Mouse (Mus musculus): ENCODE measurements around the gene Ptpn22. TPM values are rescaled to one million over a fixed set of nuclear protein-coding genes. Genes with fewer than 3 reads are reported as not detected.
A peak's percentile ranks its signal among the peaks of the same experiment; 100 is the strongest.

Gene Ptpn22
- polyA plus RNA-seq, 1 experiment from 2014 or later: 0.82 TPM

- Histone ChIP-seq H3K27me3 (ENCODE audit: insufficient read depth, low read length) (no peaks in the 10 kb centered on the region), H3K36me3 (ENCODE audit: insufficient read depth, low read length) (no peaks in the 10 kb centered on the region), H3K9ac (replicated peaks; ENCODE audit: low read length) (no peak overlapping the region), H3K4me3 (ENCODE audit: low read length) (no peak overlapping the region), H3K9me3 (ENCODE audit: low read length) (no peaks in the 10 kb centered on the region), H3K4me1 (ENCODE audit: insufficient read depth, low read length) (no peaks in the 10 kb centered on the region), H3K4me2 (replicated peaks; ENCODE audit: low read depth, low read length) (no peak overlapping the region), H3K27ac (ENCODE audit: low read length) (no peak overlapping the region)
- WGBS: 58% methylated on average over 11 of the region's 11 CpGs
- ATAC-seq (ENCODE audit: low FRiP score, low TSS enrichment): no peak
These were observed 26.4 kb downstream of the Ptpn22 start for GRCm38 (mm10) chr3:103885946-103886345.

GRCm38 (mm10) chr3:103887581-103887980, 28.0 kb downstream of the Ptpn22 start:
- WGBS: 28% methylated on average over 3 of the region's 3 CpGs
- no peaks in the 10 kb centered on the region for H3K27me3 ChIP-seq (ENCODE audit: insufficient read depth, low read length)
- H3K4me2 ChIP-seq (replicated peaks; ENCODE audit: low read depth, low read length): no peak overlapping the region

GRCm38 (mm10) chr3:103893374-103893773, 33.8 kb downstream of the Ptpn22 start:
- Histone ChIP-seq H3K4me3 (ENCODE audit: low read length) (no peak overlapping the region), H3K4me1 (ENCODE audit: insufficient read depth, low read length) (no peaks in the 10 kb centered on the region), H3K27ac (ENCODE audit: low read length) (no peak overlapping the region), H3K9ac (replicated peaks; ENCODE audit: low read length) (no peak overlapping the region), H3K4me2 (replicated peaks; ENCODE audit: low read depth, low read length) (no peak overlapping the region), H3K36me3 (ENCODE audit: insufficient read depth, low read length) (no peaks in the 10 kb centered on the region), H3K27me3 (ENCODE audit: insufficient read depth, low read length) (no peaks in the 10 kb centered on the region), H3K9me3 (ENCODE audit: low read length) (no peaks in the 10 kb centered on the region)
- WGBS: 89% methylated on average over 3 of the region's 3 CpGs
- ATAC-seq (ENCODE audit: low FRiP score, low TSS enrichment): no peak

More at GRCm38 (mm10) chr3:103887581-103887980, 28.0 kb downstream of the Ptpn22 start:
- no peaks in the 10 kb centered on the region for H3K4me1 ChIP-seq (ENCODE audit: insufficient read depth, low read length)
- H3K9ac ChIP-seq (replicated peaks; ENCODE audit: low read length): no peak overlapping the region
- no peak overlapping the region for H3K27ac ChIP-seq (ENCODE audit: low read length)
- no peak overlapping the region for H3K4me3 ChIP-seq (ENCODE audit: low read length)
- H3K36me3 ChIP-seq (ENCODE audit: insufficient read depth, low read length): no peaks in the 10 kb centered on the region
- no peaks in the 10 kb centered on the region for H3K9me3 ChIP-seq (ENCODE audit: low read length)
- ATAC-seq (ENCODE audit: low FRiP score, low TSS enrichment): no peak

- Histone ChIP-seq H3K27me3 (ENCODE audit: insufficient read depth, low read length) (no peaks in the 10 kb centered on the region), H3K9me3 (ENCODE audit: low read length) (no peaks in the 10 kb centered on the region), H3K27ac (ENCODE audit: low read length) (no peak overlapping the region), H3K4me1 (ENCODE audit: insufficient read depth, low read length) (no peaks in the 10 kb centered on the region), H3K4me2 (replicated peaks; ENCODE audit: low read depth, low read length) (no peak overlapping the region), H3K9ac (replicated peaks; ENCODE audit: low read length) (no peak overlapping the region), H3K36me3 (ENCODE audit: insufficient read depth, low read length) (no peaks in the 10 kb centered on the region), H3K4me3 (ENCODE audit: low read length) (no peak overlapping the region)
- no peak for ATAC-seq (ENCODE audit: low FRiP score, low TSS enrichment)
- WGBS: 91% methylated on average over 1 of the region's 1 CpGs
These were observed 45.1 kb downstream of the Ptpn22 start for GRCm38 (mm10) chr3:103904705-103905104.

GRCm38 (mm10) chr3:103907335-103908030, 47.9 kb downstream of the Ptpn22 start:
- Histone ChIP-seq H3K36me3 (ENCODE audit: insufficient read depth, low read length) (no peaks in the 10 kb centered on the region), H3K4me3 (ENCODE audit: low read length) (no peak overlapping the region), H3K9me3 (ENCODE audit: low read length) (no peaks in the 10 kb centered on the region), H3K4me1 (ENCODE audit: insufficient read depth, low read length) (no peaks in the 10 kb centered on the region), H3K27ac (ENCODE audit: low read length) (no peak overlapping the region), H3K27me3 (ENCODE audit: insufficient read depth, low read length) (no peaks in the 10 kb centered on the region), H3K9ac (replicated peaks; ENCODE audit: low read length) (no peak overlapping the region), H3K4me2 (replicated peaks; ENCODE audit: low read depth, low read length) (no peak overlapping the region)
- 86% methylated on average over 5 of the region's 5 CpGs for WGBS
- ATAC-seq (ENCODE audit: low FRiP score, low TSS enrichment): no peak

- no peak overlapping the region for H3K27ac ChIP-seq (ENCODE audit: low read length)
- no peaks in the 10 kb centered on the region for H3K36me3 ChIP-seq (ENCODE audit: insufficient read depth, low read length)
- no peak overlapping the region for H3K4me3 ChIP-seq (ENCODE audit: low read length)
- H3K9me3 ChIP-seq (ENCODE audit: low read length): no peaks in the 10 kb centered on the region
- H3K4me2 ChIP-seq (replicated peaks; ENCODE audit: low read depth, low read length): no peak overlapping the region
- no peaks in the 10 kb centered on the region for H3K27me3 ChIP-seq (ENCODE audit: insufficient read depth, low read length)
- H3K9ac ChIP-seq (replicated peaks; ENCODE audit: low read length): no peak overlapping the region
- no peak for ATAC-seq (ENCODE audit: low FRiP score, low TSS enrichment)
- WGBS: 70% methylated on average over 2 of the region's 2 CpGs
- H3K4me1 ChIP-seq (ENCODE audit: insufficient read depth, low read length): no peaks in the 10 kb centered on the region
These were observed 49.2 kb downstream of the Ptpn22 start for GRCm38 (mm10) chr3:103908781-103909180.

- H3K4me2 ChIP-seq (replicated peaks; ENCODE audit: low read depth, low read length): peak overlapping the region; percentile 61
- H3K4me1 ChIP-seq (ENCODE audit: insufficient read depth, low read length): peaks cover 13% of the 10 kb centered on the region
- H3K27ac ChIP-seq (ENCODE audit: low read length): peak overlapping the region; percentile 90
- H3K9me3 ChIP-seq (ENCODE audit: low read length): no peaks in the 10 kb centered on the region
- H3K36me3 ChIP-seq (ENCODE audit: insufficient read depth, low read length): no peaks in the 10 kb centered on the region
- H3K9ac ChIP-seq (replicated peaks; ENCODE audit: low read length): peak overlapping the region; percentile 98
- ATAC-seq (ENCODE audit: low FRiP score, low TSS enrichment): no peak
- 5% methylated on average over 11 of the region's 11 CpGs for WGBS
- H3K27me3 ChIP-seq (ENCODE audit: insufficient read depth, low read length): no peaks in the 10 kb centered on the region
- H3K4me3 ChIP-seq (ENCODE audit: low read length): peak overlapping the region; percentile 100
These were observed 53.9 kb downstream of the Ptpn22 start for GRCm38 (mm10) chr3:103913451-103913961.

- Histone ChIP-seq H3K4me3 (ENCODE audit: low read length) (peak within 1 kb of the TSS; percentile 100), H3K27ac (ENCODE audit: low read length) (peak within 1 kb of the TSS; percentile 90), H3K27me3 (ENCODE audit: insufficient read depth, low read length) (no peaks in the 10 kb centered on the region), H3K9ac (replicated peaks; ENCODE audit: low read length) (peak within 1 kb of the TSS; percentile 98), H3K4me2 (replicated peaks; ENCODE audit: low read depth, low read length) (peak within 1 kb of the TSS; percentile 61), H3K9me3 (ENCODE audit: low read length) (no peaks in the 10 kb centered on the region), H3K4me1 (ENCODE audit: insufficient read depth, low read length) (peaks cover 13% of the 10 kb centered on the region), H3K36me3 (ENCODE audit: insufficient read depth, low read length) (no peaks in the 10 kb centered on the region)
- peak; percentile 100 for ATAC-seq (ENCODE audit: low FRiP score, low TSS enrichment)
- under 1% methylated on average over 54 of the region's 55 CpGs for WGBS
These were observed 54.5 kb downstream of the Ptpn22 start, which contains the start of gene Rsbn1 for GRCm38 (mm10) chr3:103914010-103914669. Gene Rsbn1 (plus strand): TSS chr3:103914120.

GRCm38 (mm10) chr3:103914732-103915508, 55.3 kb downstream of the Ptpn22 start:
- Histone ChIP-seq H3K36me3 (ENCODE audit: insufficient read depth, low read length) (no peaks in the 10 kb centered on the region), H3K9ac (replicated peaks; ENCODE audit: low read length) (peak overlapping the region; percentile 98), H3K4me2 (replicated peaks; ENCODE audit: low read depth, low read length) (peak overlapping the region; percentile 61), H3K9me3 (ENCODE audit: low read length) (no peaks in the 10 kb centered on the region), H3K27ac (ENCODE audit: low read length) (peak overlapping the region; percentile 90), H3K4me3 (ENCODE audit: low read length) (peak overlapping the region; percentile 100), H3K27me3 (ENCODE audit: insufficient read depth, low read length) (no peaks in the 10 kb centered on the region), H3K4me1 (ENCODE audit: insufficient read depth, low read length) (peaks cover 13% of the 10 kb centered on the region)
- ATAC-seq (ENCODE audit: low FRiP score, low TSS enrichment): peak; percentile 36
- under 1% methylated on average over 52 of the region's 60 CpGs for WGBS
